Mouse (Mus musculus): ENCODE results near the gene Ncor1.

- TF ChIP-seq CTCF (conservative IDR thresholded peaks at IDR 0.05; ENCODE audit: insufficient read depth, insufficient read length, low read depth, low read length) (no peak), POLR2A (IDR thresholded peaks at IDR 0.05; ENCODE audit: low read depth, low read length) (no peak)
Measured at GRCm38 (mm10) chr11:62298883-62299282, 159.5 kb downstream of the Ncor1 start.

Measured in kidney, adult 2 months (tissue).